Mouse (Mus musculus) brain, adult 2 months (tissue): ENCODE data around the gene Cdk6.
"Not testable (repeated sequence)": the region's sequence is repeated elsewhere in the genome, so short reads cannot be mapped to it uniquely, and the experiment has no call there.

Experiments
- DNase-seq: peaks from one replicate; pipeline ENCODE4 v3.0.0; 2011; ENCODE audit warnings: low read depth, low spot score

The Cdk6 gene

DNA sequence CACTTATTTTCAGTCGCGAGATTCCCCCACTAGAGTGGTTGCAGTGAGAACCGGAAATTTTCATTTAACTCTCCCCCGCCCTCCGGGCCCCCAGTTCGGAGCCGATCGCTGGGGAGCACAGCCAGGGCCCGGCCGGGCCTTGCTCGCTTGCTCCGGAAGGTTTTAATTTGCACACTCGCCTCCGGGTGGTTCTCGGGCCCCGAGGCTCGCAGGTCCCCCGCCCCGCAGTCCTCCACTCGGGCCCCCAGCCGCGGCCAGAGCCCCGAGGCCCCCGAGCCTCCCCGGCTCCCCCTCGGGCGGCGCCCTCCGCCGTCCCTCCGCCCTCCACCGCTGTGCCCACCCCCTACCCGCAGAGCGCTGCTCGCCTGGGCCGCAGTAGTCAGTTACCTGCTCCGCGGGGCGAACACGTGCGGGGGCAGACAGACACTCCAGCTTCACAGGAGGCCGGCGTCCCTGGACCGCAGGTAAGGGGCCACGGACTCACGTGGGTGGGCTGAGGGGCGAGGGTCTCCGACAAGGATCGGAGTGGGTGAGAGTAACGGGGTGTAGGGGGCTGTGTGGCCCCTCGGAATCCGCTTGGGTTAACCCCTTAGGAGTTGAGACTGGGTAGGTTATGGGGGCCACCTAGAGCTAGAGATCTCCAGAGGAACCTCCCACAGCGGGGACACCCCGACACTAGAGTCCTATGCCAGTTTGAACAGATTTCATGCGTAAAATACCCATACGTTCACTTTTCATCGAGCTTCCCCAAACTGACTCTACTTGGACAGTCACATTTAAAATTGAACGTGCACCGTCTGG is at the start of gene Cdk6:
Gene Cdk6, plus strand, starts transcription at position 375 of the 801 bp plus-strand sequence.
- peak; percentile 13 for DNase-seq

GRCm38 (mm10) chr5:3293666-3294065 is 47.6 kb upstream of the Cdk6 start:
- DNase-seq, result no peak

DNA sequence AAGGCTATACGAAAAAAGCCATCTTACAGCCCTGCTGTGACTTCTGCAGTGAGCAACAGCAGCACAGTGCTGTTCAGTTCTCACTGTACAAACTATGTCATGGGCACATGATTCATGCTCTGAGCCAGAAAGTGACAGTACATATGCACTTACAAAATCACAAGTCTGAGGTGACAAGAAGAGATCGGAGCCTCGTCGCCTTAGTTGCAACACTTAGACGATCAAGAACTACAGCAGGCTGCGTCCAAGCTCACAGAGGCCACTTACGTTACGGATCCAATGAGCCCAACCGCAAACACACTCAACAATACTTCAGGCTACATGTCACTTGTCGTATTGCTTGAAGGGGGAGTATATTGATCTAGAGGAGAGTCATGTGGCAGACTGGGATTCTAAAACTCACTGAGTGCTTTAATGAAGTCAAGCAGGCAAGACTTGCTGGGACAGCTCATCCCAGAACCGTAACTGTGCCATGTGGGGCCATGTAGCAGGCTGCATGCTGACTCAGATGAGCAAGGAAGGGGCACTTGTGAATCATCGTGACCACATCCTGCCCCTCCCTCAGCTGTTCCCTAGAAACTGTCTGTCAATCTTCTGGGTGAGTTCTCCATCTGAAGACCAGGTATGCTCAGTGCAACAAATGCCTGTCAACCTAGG is 40.4 kb upstream of the Cdk6 start:
- peak; percentile 27 for DNase-seq

GRCm38 (mm10) chr5:3301535-3301934 is 39.8 kb upstream of the Cdk6 start:
- DNase-seq, result peak; percentile 8

GRCm38 (mm10) chr5:3303876-3304275 is 37.4 kb upstream of the Cdk6 start:
- no peak for DNase-seq

- DNase-seq, result no peak
These were observed 35.1 kb upstream of the Cdk6 start for GRCm38 (mm10) chr5:3306146-3306545.

DNA sequence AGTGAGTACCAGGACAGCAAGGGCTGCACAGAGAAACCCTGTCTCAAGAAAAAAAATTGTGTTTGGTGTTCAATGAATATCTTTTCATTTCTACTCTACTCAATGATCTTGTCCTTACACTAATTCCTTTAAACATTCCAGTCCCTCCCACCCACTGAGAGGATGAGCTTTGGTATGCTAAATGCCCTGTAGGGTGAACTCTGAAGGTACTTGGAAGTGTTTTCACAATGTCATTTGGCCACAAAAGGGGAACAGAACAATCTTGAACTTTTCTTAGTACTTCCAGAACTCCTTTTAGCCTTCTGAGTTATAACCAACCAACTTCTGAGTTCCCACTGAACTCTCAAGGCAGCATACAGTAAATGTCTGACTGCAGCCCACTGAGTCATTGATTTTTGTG is 32.2 kb upstream of the Cdk6 start:
- no peak for DNase-seq

- no peak for DNase-seq
These were observed 31.7 kb upstream of the Cdk6 start for GRCm38 (mm10) chr5:3309587-3309986.

- not testable (repeated sequence) for DNase-seq
These were observed 30.1 kb upstream of the Cdk6 start for GRCm38 (mm10) chr5:3311156-3311555.

GRCm38 (mm10) chr5:3317724-3318123 is 23.6 kb upstream of the Cdk6 start:
- DNase-seq, result not testable (repeated sequence)

DNA sequence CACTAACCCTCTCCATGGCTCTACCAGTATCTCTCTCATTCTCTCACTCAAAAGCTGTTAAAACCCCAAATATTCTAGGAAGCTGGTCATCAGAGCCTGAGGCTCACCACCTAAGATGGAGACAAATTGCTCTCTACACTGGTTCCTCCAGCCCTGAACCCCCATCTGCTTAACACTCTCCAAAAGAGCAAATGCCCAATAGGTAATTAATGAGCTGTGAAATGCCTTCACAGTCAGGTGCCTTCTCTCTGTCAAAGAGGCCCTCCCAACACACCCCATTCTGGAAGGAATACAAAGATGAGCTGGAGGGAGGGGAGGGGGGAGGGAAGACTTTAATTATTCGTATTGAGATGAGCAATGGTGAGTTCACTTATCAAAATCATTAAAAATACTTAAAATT is 21.1 kb upstream of the Cdk6 start:
- DNase-seq, result no peak

DNA sequence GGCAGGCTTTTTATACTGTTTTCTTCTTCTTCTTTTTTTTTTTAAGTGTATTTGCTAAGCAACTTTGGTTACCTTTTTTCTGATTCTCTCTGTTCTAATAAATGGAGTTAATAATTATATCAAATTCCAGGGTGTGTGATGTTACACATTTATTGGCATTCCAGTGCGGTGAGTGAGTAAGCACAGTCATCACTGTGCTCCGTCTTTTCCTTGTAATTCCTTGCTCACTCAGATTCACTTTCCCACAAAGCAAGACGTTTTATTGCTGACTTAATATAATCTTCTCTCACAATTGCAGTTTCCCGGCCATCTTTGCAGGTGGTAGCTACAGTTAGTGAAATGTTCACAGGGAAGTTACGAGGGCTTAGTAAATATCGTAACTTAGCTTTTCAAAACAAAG is 19.2 kb upstream of the Cdk6 start:
- DNase-seq, result no peak

- DNase-seq, result no peak
These were observed 17.2 kb upstream of the Cdk6 start for GRCm38 (mm10) chr5:3324116-3324515.

- no peak for DNase-seq
These were observed 11.9 kb upstream of the Cdk6 start for GRCm38 (mm10) chr5:3329361-3329760.

GRCm38 (mm10) chr5:3330932-3331331 is 10.4 kb upstream of the Cdk6 start:
- no peak for DNase-seq

- not testable (repeated sequence) for DNase-seq
These were observed 8.3 kb upstream of the Cdk6 start for GRCm38 (mm10) chr5:3333019-3333418.

- DNase-seq, result not testable (repeated sequence)
These were observed 786 bp upstream of the Cdk6 start for GRCm38 (mm10) chr5:3340340-3341058.

DNA sequence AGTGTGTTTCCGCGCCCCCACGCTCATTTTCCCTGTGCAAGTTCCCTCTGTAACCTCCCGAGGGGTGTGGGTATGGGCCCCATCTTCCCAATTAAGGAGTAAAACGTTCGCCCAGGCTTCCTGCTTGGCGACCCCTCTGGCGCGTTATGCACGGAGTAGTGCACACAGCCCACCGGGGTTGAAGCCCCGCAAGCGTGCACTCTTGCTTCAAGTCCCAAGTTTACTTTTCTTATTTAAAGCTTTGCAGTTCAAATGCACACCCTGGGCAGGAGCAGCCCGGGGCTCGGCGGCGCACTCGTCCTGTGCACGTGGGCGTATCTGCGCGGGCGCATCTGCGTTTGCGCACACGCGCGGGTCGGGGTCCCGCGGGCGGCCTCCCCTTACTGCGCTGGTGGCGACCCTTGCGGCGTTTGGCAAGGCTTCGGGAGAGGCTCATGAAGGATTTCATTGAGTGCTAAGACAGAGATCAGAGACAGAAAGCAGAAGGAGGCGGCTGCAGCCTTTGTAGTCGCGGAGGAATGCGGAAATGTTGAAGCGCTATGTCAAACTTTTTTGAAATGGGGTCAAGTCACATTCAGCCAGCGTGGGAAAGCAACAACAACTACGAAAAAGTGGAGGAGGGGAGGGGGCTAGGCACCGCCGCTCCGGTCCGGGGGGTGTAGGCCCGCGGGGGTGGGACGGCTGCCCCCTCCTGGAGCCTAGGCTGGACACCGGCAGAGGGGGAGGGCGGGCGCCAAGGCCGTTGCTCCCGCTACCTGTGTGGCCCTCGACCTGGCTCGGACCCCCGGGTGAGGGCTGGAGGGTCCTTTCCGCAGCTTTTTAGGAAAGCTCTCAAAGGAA is 866 bp downstream of the Cdk6 start:
- DNase-seq, result peak; percentile 8

DNA sequence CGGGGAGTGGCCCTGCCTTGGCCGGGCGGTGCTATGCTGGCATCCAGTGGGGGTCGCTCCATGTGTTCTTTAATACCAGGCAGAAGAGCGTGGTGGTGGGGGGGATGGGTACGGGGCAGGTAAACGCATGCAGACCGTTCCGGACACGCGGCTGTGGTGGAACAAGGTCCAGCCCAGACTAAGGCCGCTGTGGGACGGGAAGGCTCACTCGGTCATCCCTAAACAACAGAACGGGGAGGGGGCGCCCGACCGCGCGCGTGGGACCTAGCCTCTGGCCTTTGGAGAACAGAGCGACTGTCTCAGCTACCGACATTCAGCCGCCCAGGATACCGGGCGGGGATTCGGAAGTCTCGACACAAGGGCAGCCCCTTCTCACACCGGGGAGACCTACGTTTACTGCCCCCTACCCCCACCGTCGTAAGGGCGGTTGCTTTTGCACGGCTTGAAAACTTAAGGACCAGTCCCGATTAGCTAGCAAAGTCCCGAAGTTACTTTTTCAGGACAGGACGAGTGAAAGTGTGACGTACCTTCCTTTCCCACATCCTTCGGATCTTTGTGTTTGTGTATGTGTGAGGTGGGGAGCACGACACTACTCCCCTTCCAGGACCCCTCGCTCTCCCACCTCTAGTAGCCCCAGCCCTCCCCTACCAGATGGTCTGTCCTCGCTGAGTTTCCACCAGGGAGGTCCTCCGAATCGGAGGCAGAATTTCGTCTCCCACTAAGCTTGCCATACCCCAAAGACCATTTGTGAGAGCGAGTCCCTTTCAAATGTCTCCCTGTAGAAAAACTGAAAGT is 1.7 kb downstream of the Cdk6 start:
- peak; percentile 7 for DNase-seq

GRCm38 (mm10) chr5:3343566-3344080 is 2.3 kb downstream of the Cdk6 start:
- DNase-seq, result peak; percentile 28
